Mouse (Mus musculus) small intestine, adult 2 months (tissue): Measurements from ENCODE around the gene Pls1. TPM values are rescaled to one million over a fixed set of nuclear protein-coding genes. Genes with fewer than 3 reads are reported as not detected.
A peak's percentile ranks its signal among the peaks of the same experiment; 100 is the strongest.

Source experiments
- H3K27ac ChIP-seq: fragments of 200-500 bp; 2 replicates; pipeline ENCODE4 v1.5.1; 2012; ENCODE audit warnings: low read depth, low read length, control low read depth, inconsistent platforms; ENCODE audit not compliant: insufficient read depth
- H3K27me3 ChIP-seq: fragments of 200-500 bp; 2 replicates; pipeline ENCODE4 v1.6.1; 2012; ENCODE audit warnings: mild to moderate bottlenecking, moderate library complexity, low read length, inconsistent platforms; ENCODE audit not compliant: control insufficient read depth, insufficient read depth
- H3K36me3 ChIP-seq: fragments of 200-500 bp; 2 replicates; pipeline ENCODE4 v1.6.1; 2012; ENCODE audit warnings: mild to moderate bottlenecking, low read length, control low read depth, inconsistent platforms; ENCODE audit not compliant: control insufficient read depth, insufficient read depth
- H3K4me1 ChIP-seq: fragments of 200-500 bp; 2 replicates; pipeline ENCODE4 v1.6.1; 2012; ENCODE audit warnings: low read length, inconsistent platforms, mixed read lengths; ENCODE audit not compliant: control insufficient read depth, insufficient read depth, insufficient read length
- H3K4me3 ChIP-seq: fragments of 200-500 bp; 2 replicates; pipeline ENCODE4 v1.5.1; 2012; ENCODE audit warnings: low read depth, mild to moderate bottlenecking, control low read depth, inconsistent platforms, low read length, moderate library complexity
- CTCF ChIP-seq: fragments of 200-500 bp; IDR thresholded peaks from 2 replicates; pipeline ENCODE4 v1.5.1; 2012; ENCODE audit warnings: low read depth, mild to moderate bottlenecking, control low read depth, inconsistent platforms, low read length, moderate library complexity, mixed read lengths; ENCODE audit not compliant: insufficient replicate concordance, insufficient read length; ENCODE audit errors: extremely low read depth
- POLR2A ChIP-seq: fragments of 200-500 bp; IDR thresholded peaks from 2 replicates; pipeline ENCODE4 v1.6.1; 2012; ENCODE audit warnings: low read depth, mild to moderate bottlenecking, control low read depth, inconsistent platforms, low read length, moderate library complexity
- WGBS: fragments of 180-500 bp; shearing (Covaris S2); methylation state at CpG from one replicate; pipeline ENCODE4 v1.1.7; 2018; 5-methylcytosine and 5-hydroxymethylcytosine counted together
- polyA plus RNA-seq: library from polyadenylated mRNA; depleted of rRNA; stranded (reverse); fragments of >200 nt; gene quantifications from 2 replicates; pipeline ENCODE4 v1.2.3, GENCODE M21; 2012

Gene Pls1
- polyA plus RNA-seq, 1 experiment: 82.0 TPM

DNA sequence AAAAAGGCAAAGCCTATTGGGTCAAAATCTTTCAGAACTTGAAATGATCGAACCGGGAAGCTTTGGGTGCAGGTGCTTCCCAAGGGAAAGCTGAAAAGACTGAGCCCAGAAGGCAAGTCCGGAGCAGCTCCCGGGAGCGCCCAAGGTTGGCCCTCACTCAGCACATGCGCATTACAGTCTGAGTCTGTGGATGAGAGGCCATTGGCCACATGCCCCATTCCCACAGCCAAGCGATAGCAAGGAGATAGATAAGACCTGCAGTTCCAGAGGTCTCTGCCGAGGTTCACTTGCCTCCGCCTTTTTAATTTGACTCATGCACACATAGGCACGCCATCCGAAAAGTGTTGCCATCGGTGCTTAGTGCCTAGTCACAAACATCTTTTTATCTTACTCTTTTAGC, 39.7 kb downstream of the Pls1 start:
- Histone ChIP-seq H3K27me3 (no peaks in the 10 kb centered on the region), H3K4me1 (peaks cover 19% of the 10 kb centered on the region; the same call in 1 of the 2 replicates), H3K36me3 (peaks cover 14% of the 10 kb centered on the region), H3K4me3 (peak overlapping the region; percentile 31; the same call in 1 of the 2 replicates), H3K27ac (peak overlapping the region; percentile 69)
- 30% methylated on average over 12 of the region's 12 CpGs for WGBS
- TF ChIP-seq CTCF: no peak
- no peak for TF ChIP-seq POLR2A

DNA sequence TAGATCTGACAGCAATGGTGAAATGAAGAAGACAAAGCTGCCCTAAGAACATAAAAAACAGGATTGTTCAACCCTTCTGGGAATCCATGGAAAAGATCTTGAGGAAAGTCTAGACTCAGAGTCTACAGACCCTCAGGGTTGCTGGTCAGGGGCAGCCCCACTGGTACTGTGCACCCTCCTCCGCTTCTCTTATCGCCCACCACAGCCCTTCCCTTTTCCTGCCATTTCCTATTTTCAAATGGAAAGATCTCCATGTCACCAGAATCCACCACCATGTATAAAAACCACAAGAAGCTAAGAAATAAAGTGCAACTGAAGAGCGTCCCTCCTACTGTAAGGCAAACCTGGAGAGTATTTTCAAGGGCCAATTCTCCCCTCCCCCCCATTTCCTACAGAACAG, 41.3 kb downstream of the Pls1 start:
- Histone ChIP-seq H3K4me1 (peaks cover 19% of the 10 kb centered on the region; the same call in 1 of the 2 replicates), H3K27me3 (no peaks in the 10 kb centered on the region), H3K4me3 (no peak overlapping the region), H3K27ac (0 out of 2 replicates have a peak overlapping the region, but pooled peaks have one; percentile 15), H3K36me3 (peaks cover 21% of the 10 kb centered on the region)
- TF ChIP-seq POLR2A (no peak), CTCF (no peak)
- WGBS: 88% methylated on average over 3 of the region's 3 CpGs

DNA sequence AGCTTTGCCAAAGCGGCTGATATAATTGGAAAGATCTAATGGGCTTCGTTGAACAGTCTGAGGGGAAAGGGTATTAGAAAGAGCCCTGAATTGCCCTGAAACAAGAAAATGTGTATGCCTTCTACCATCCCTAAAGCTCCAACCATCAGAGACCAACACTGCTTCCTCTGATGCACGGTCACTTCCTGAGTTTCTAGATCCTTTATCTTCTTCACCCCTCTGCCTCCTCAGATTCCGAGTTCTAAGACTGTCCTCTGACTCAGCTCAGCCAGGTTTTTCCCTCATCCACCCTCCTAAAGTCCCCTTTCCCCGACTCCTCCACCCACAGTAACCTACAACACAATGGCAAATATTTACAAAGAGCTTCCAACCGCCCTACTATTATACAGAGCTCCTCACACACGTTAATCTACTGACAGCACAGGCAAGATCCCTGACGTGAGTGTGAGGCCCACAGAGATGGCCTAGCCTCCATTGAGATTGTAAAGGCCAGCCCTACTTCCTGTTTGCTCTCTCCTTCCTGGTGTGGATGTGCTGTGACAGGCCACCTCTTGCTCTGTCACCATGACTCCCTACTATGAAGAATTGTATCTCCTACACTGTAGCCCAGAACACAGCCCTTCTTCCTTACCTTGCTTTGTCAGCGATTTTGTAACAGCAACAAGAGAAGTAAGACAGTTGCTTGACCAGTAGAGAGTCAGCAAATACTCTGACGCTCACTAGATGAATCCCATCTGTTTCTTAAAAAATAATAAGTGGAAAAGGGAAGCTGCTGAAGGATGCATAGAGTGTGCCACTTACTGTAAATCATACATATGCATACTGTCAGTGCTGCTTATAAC, 43.3 kb downstream of the Pls1 start:
- TF ChIP-seq POLR2A: no peak
- no peak for TF ChIP-seq CTCF
- peaks cover 21% of the 10 kb centered on the region for H3K36me3 ChIP-seq
- peaks cover 16% of the 10 kb centered on the region; the same call in 1 of the 2 replicates for H3K4me1 ChIP-seq
- WGBS: 30% methylated on average over 10 of the region's 10 CpGs
- H3K27ac ChIP-seq: peak overlapping the region; percentile 27
- H3K27me3 ChIP-seq: no peaks in the 10 kb centered on the region
- no peak overlapping the region for H3K4me3 ChIP-seq

DNA sequence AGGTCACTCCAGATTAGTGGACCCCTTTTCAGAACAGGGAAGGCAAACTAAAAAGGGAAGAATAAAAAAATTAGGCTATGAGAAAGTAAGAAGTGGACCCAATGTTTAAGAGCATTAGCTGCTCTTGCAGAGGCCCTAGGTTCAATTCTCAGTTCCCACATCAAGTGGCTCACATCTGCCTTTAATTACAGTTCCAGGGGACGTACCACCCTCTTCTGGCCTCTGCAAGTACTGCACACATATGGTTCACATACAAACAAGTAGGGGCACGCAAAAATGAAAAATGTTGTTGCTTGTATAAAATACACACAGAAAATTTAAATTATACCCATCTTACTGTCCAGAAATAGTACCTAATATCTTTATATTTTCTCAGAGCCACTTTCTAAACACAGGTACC, 48.8 kb downstream of the Pls1 start:
- Histone ChIP-seq H3K4me3 (no peak overlapping the region), H3K36me3 (peaks cover 27% of the 10 kb centered on the region), H3K4me1 (peaks cover 8% of the 10 kb centered on the region), H3K27ac (peak overlapping the region; percentile 100), H3K27me3 (no peaks in the 10 kb centered on the region)
- WGBS: 93% methylated on average over 2 of the region's 2 CpGs
- TF ChIP-seq CTCF: no peak
- no peak for TF ChIP-seq POLR2A

DNA sequence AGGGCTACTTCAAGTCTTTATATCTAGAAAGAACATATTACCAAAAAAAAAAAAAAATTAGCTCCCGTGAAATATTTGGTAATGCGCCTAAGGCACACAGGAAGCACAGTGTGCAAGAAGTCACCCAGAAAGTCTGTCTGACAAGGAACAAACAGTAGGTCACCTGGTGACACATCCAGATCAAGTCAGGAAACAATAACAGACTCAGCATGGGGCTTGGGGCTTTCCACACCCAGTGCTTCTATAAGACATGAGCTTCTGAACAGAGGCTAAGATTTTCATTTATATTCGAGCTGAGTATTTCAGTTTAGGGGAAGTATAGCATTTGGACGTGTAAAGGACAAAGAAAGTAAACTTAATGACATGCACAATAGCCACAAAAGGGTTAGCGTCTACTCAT, 49.3 kb downstream of the Pls1 start:
- Histone ChIP-seq H3K4me3 (no peak overlapping the region), H3K4me1 (peaks cover 5% of the 10 kb centered on the region), H3K27me3 (no peaks in the 10 kb centered on the region), H3K36me3 (peaks cover 28% of the 10 kb centered on the region), H3K27ac (peak overlapping the region; percentile 100)
- TF ChIP-seq POLR2A (no peak), CTCF (no peak)
- WGBS: 43% methylated on average over 5 of the region's 5 CpGs

DNA sequence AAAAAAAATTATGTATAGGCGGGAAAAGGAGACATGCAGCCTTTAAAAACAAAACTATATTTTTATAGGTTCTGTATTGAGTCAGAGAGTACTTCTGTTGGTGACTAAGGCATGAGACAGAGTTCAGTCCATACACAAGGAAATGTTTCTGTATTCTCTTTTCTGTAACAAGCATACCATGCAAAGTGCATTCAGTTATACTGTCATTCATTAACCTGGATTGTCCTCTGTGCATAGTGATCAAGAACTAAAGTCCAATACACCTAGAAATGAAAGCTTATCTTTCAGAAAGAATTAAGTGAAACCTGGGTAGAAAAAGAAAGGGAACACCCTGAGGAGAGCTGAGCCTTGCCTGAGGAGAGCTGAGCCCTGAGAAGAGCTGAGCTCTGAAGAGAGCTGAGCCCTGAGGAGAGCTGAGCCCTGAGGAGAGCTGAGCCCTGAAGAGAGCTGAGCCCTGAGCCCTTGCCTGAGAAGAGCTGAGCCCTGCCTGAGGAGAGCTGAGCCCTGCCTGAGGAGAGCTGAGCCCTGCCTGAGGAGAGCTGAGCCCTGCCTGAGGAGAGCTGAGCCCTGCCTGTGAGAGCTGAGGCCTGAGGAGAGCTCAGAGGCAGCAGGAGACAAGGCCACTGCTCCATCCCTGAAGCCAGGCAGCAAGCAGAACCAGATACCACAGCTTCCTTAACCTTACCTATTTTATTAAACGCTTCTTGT, 49.9 kb downstream of the Pls1 start:
- 31% methylated on average over 2 of the region's 2 CpGs for WGBS
- Histone ChIP-seq H3K27ac (peak overlapping the region; percentile 100), H3K4me3 (peak overlapping the region; percentile 4; the same call in 1 of the 2 replicates), H3K4me1 (peaks cover 5% of the 10 kb centered on the region), H3K27me3 (no peaks in the 10 kb centered on the region), H3K36me3 (peaks cover 27% of the 10 kb centered on the region)
- no peak for TF ChIP-seq POLR2A
- no peak for TF ChIP-seq CTCF
